8 mouse cellular contexts compared by ENCODE assay signal in the genomic region with DNA sequence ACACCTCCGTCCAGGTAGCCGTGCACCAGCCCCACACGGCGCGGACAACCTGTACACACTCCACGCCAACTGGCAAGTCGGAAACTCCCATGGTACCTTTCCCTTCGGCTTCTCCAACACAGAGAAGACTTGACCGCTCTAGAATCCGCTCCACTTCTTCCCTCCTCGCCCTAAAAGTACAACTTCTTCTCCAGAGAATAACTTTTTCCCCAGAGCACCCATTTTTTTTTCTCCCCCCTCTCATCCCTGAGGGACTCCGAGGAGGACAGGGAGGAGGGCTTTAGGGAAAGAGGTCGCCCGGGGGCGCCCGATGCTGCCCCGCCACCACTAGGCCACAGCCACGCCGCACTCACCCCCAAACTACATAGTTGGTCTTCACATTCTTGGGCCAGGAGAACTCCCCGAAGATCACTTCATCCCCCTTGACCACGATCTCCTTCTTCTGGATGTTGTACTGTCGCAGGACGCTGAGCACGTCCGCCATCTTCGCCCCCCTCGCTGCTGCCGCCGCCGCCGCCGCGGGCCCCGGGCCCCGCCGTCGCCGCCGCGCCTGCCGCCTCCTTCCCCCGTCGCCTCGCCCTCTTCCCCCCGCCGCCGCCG. TPM values are rescaled to one million over a fixed set of nuclear protein-coding genes. Genes with fewer than 3 reads are reported as not detected.
DNase-seq lines count a peak whose midpoint lies in the region; ATAC-seq and TF ChIP-seq lines count a peak whose summit lies in the region.

No protein-coding gene starts in this region.

- no peaks in the 10 kb centered on the region for H3K27me3 ChIP-seq in forebrain, postnatal 0 days (ENCODE audit: insufficient read depth, low read length)
- no peaks in the 10 kb centered on the region for H3K27me3 ChIP-seq in kidney, embryonic 16.5 days (ENCODE audit: insufficient read depth, low read length)

- peak overlapping the region; percentile 85 for H3K9ac ChIP-seq in forebrain, postnatal 0 days
- peak overlapping the region; percentile 89 for H3K9ac ChIP-seq in kidney, embryonic 16.5 days (replicated peaks; ENCODE audit: low read length)

- WGBS in forebrain, postnatal 0 days = 2% methylated on average over 41 of the region's 48 CpGs
- WGBS in kidney, embryonic 16.5 days = under 1% methylated on average over 36 of the region's 48 CpGs

- peak overlapping the region; percentile 95 for H3K27ac ChIP-seq in forebrain, postnatal 0 days (ENCODE audit: low read depth, low read length)
- peak overlapping the region; percentile 93 for H3K27ac ChIP-seq in kidney, embryonic 16.5 days (ENCODE audit: low read length)

- peaks cover under 1% of the 10 kb centered on the region; the same call in 1 of the 2 replicates for H3K36me3 ChIP-seq in forebrain, postnatal 0 days (ENCODE audit: insufficient read depth)
- peaks cover 5% of the 10 kb centered on the region for H3K36me3 ChIP-seq in kidney, embryonic 16.5 days (ENCODE audit: insufficient read depth, low read length)

- H3K9me3 ChIP-seq in forebrain, postnatal 0 days (ENCODE audit: low read length) = no peaks in the 10 kb centered on the region
- H3K9me3 ChIP-seq in kidney, embryonic 16.5 days (ENCODE audit: low read length) = no peaks in the 10 kb centered on the region

- peak overlapping the region; percentile 91 for H3K4me3 ChIP-seq in forebrain, postnatal 0 days (ENCODE audit: low read depth, low read length)
- H3K4me3 ChIP-seq in kidney, embryonic 16.5 days (ENCODE audit: low read length) = peak overlapping the region; percentile 83

- H3K4me2 ChIP-seq in forebrain, postnatal 0 days (ENCODE audit: low read depth) = peak overlapping the region; percentile 68
- H3K4me2 ChIP-seq in kidney, embryonic 16.5 days (replicated peaks; ENCODE audit: low read depth, low read length) = peak overlapping the region; percentile 60

- peak; percentile 57 for ATAC-seq in forebrain, postnatal 0 days
- peak; percentile 73 for ATAC-seq in kidney, embryonic 16.5 days (ENCODE audit: low FRiP score, low TSS enrichment)
- peak; percentile 49 for ATAC-seq in megakaryocyte progenitor cell, adult 5-6 weeks (replicated peaks; ENCODE audit: poor library complexity)

- no peak; the same call in 1 of the 2 replicates for TF ChIP-seq CTCF in forebrain, postnatal 0 days (IDR thresholded peaks at IDR 0.05; ENCODE audit: low read depth)

- H3K4me1 ChIP-seq in forebrain, postnatal 0 days (ENCODE audit: insufficient read depth) = no peaks in the 10 kb centered on the region; the same call in 1 of the 2 replicates
- 0 out of 2 replicates have a peak, but pooled peaks cover 3% of the 10 kb centered on the region for H3K4me1 ChIP-seq in kidney, embryonic 16.5 days (ENCODE audit: insufficient read depth, low read length)

- peak; percentile 61 for DNase-seq in cerebellum, adult 11-12 months
- DNase-seq in cerebellum, postnatal 4 days (ENCODE audit: low spot score in 2 of 2) = no peak
- DNase-seq in A20 (ENCODE audit: low read depth, low spot score) = peak; percentile 74
- peak; percentile 17 for DNase-seq in c-Kit-positive CD71-negative TER-119-negative erythroid progenitor cells, embryonic 14.5 days (ENCODE audit: low read depth)
- DNase-seq in forebrain, postnatal 0 days = peak; percentile 62
- peak; percentile 67 for DNase-seq in testis, postnatal 14 days (ENCODE audit: low spot score)

RNA-seq across cellular contexts. Expression of a gene that starts 0.5 kb away (rescaled TPM):
- 8.3 and 10.9 TPM in 2 replicates for total RNA-seq in forebrain, postnatal 0 days (2014; rRNA removed)
- polyA plus RNA-seq in forebrain, postnatal 0 days (2015; fragmentation: Nextera tagmentation; extraction: Ambion mirVana) = 8.9 and 11.2 TPM in 2 replicates
- polyA plus RNA-seq in kidney, embryonic 16.5 days (2015; fragmentation: Nextera tagmentation; extraction: Ambion mirVana) = 11.5 and 18.5 TPM in 2 replicates
- total RNA-seq in megakaryocyte progenitor cell, adult 5-6 weeks (2015) = 68.6 TPM in 2 replicates
- total RNA-seq in megakaryocyte progenitor cell, adult 5-6 weeks (2017) = 8.0 and 17.6 TPM in 2 replicates

RNA-seq across cellular contexts. Expression of a gene that starts 13.9 kb away (rescaled TPM):
- total RNA-seq in forebrain, postnatal 0 days (2014; rRNA removed) = 33.0 and 42.8 TPM in 2 replicates
- polyA plus RNA-seq in forebrain, postnatal 0 days (2015; fragmentation: Nextera tagmentation; extraction: Ambion mirVana) = 135 and 140 TPM in 2 replicates
- 76.0 and 85.4 TPM in 2 replicates for polyA plus RNA-seq in kidney, embryonic 16.5 days (2015; fragmentation: Nextera tagmentation; extraction: Ambion mirVana)
- 82.6 and 87.7 TPM in 2 replicates for total RNA-seq in megakaryocyte progenitor cell, adult 5-6 weeks (2015)
- 31.9 and 37.4 TPM in 2 replicates for total RNA-seq in megakaryocyte progenitor cell, adult 5-6 weeks (2017)

Comparison
In these comparisons a context has a peak if more than half of its experiments do, and no peak if none do; other contexts are left out.
1. DNase-seq: peak in cerebellum, adult 11-12 months (single experiment), A20 (single experiment), c-Kit-positive CD71-negative TER-119-negative erythroid progenitor cells, embryonic 14.5 days (single experiment), forebrain, postnatal 0 days (single experiment) and testis, postnatal 14 days (single experiment); none in cerebellum, postnatal 4 days (0 of 2).
2. Peak in every context shown above with its lines, with median percentiles within 50 percentile points of each other: ATAC-seq.